Mouse (Mus musculus): ENCODE results near the gene Rabep2. TPM values are rescaled to one million over a fixed set of nuclear protein-coding genes. Genes with fewer than 3 reads are reported as not detected.
A peak's percentile ranks its signal among the peaks of the same experiment; 100 is the strongest.
"Not testable (repeated sequence)": the region's sequence is repeated elsewhere in the genome, so short reads cannot be mapped to it uniquely, and the experiment has no call there.

Gene Rabep2
- polyA plus RNA-seq, 1 experiment from 2014 or later: 15.6 TPM

DNA sequence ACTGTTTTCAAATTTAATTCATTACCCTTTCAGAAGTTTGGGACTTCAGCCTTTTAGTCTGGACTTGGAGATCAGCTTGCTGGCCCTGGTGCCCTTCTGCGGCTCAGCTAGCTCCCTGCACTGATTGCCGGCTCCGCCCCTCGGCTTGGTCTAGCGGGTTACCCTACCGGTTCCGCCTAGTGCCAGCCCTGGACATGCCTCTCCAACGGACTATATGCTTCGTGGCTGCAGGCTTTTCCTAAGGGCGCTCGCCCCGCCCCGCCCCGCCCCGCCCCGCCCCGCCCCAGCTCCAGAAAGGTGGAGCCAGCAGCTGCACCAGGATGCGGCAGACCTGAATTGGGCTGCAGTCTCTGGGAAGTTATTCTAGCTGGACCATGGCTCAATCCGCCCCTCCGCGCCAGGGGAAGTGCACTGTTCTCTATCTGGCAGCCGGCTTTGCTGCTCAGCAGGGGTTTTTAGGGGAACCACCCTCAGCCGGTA lies 53.9 kb downstream of the Rabep2 start:
- no peaks in the 10 kb centered on the region; the same call in 1 of the 2 replicates for H3K4me1 ChIP-seq (replicated peaks; ENCODE audit: control insufficient read depth, insufficient read depth, low read length)
- 0% methylated on average over 23 of the region's 23 CpGs for WGBS
- no peaks in the 10 kb centered on the region for H3K27me3 ChIP-seq (replicated peaks; ENCODE audit: control insufficient read depth, insufficient read depth, low read length)
- H3K36me3 ChIP-seq (ENCODE audit: control insufficient read depth, insufficient read depth, low read length): no peaks in the 10 kb centered on the region
- peak overlapping the region; percentile 21 for H3K4me3 ChIP-seq (ENCODE audit: low read depth, low read length)
- peak overlapping the region; percentile 73 for H3K4me2 ChIP-seq
- H3K9me3 ChIP-seq (ENCODE audit: control insufficient read depth, low read length): no peaks in the 10 kb centered on the region
- ATAC-seq (replicated peaks; ENCODE audit: low FRiP score) (peak; percentile 81), DNase-seq (ENCODE audit: low spot score) (peak; percentile 83)
- H3K27ac ChIP-seq (ENCODE audit: low read depth, low read length): 0 out of 2 replicates have a peak overlapping the region, but pooled peaks have one; percentile 32
- 0 out of 2 replicates have a peak overlapping the region, but pooled peaks have one; percentile 4 for H3K9ac ChIP-seq (ENCODE audit: low read depth, low read length)

DNA sequence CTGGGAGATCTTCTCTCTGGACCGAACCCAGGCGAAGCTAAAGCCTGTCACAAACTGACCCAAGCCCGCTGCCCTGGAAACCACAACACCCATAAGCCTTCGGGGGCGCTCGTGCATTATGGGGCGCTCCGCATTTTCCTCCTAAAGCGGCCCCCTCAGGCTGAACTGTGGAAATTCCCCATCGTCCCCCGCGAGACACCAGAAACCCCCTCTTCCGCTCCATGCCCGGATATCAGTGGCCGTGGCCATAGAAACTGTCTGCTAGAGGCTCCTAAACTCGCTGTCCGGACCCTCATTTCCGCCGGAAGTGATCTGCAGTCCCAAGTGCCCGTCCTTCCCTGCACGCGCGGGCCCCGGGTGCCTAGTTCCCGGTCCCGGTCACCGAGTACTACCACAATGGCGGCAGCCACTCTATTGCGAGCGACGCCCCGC lies 58.5 kb downstream of the Rabep2 start, which contains the start of gene Tufm:
TSS of gene Tufm (plus strand) at position 310 of the 432 bp plus-strand sequence.
- peak within 1 kb of the TSS; percentile 72 for H3K4me3 ChIP-seq (ENCODE audit: low read depth, low read length)
- H3K9ac ChIP-seq (ENCODE audit: low read depth, low read length): peak within 1 kb of the TSS; percentile 76
- H3K4me2 ChIP-seq: peak within 1 kb of the TSS; percentile 94
- peak; percentile 87 for ATAC-seq (replicated peaks; ENCODE audit: low FRiP score)
- H3K4me1 ChIP-seq (replicated peaks; ENCODE audit: control insufficient read depth, insufficient read depth, low read length): peaks cover 6% of the 10 kb centered on the region
- H3K36me3 ChIP-seq (ENCODE audit: control insufficient read depth, insufficient read depth, low read length): peaks cover 4% of the 10 kb centered on the region
- WGBS: under 1% methylated on average over 32 of the region's 32 CpGs
- H3K27me3 ChIP-seq (replicated peaks; ENCODE audit: control insufficient read depth, insufficient read depth, low read length): no peaks in the 10 kb centered on the region
- peak; percentile 92 for DNase-seq (ENCODE audit: low spot score)
- H3K27ac ChIP-seq (ENCODE audit: low read depth, low read length): peak within 1 kb of the TSS; percentile 67
- H3K9me3 ChIP-seq (ENCODE audit: control insufficient read depth, low read length): no peaks in the 10 kb centered on the region

DNA sequence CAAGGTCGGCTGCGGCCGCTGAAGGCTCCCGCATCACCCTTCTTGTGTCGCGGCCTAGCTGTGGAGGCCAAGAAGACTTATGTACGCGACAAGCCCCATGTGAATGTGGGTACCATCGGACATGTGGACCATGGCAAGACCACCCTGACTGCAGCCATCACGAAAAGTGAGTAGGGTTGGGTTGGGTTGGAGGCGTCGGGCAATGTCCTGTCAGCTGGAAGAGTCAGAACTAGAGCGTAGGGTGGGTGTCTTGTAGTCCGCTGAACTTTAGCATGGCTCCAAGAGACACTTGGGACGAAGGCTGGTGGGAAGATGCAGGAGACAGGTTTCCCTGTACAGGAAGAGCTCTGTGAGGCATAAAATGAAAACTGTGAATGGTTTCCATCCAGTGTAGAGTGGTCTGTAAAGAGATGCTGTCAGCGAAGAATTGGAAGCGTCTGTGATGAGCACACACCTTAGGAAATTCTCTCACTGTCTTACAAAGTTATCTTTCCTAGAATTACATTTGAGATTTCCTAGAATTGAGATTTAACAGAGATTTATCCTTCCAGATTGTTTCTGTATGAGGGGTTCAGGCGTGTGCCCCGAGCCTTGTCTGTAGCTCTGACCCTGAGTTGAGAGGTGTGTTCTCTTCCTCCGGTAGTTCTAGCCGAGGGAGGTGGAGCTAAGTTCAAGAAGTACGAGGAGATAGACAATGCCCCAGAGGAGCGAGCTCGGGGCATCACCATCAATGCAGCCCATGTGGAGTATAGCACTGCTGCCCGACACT lies 59.2 kb downstream of the Rabep2 start:
- H3K36me3 ChIP-seq (ENCODE audit: control insufficient read depth, insufficient read depth, low read length): peaks cover 12% of the 10 kb centered on the region
- H3K27ac ChIP-seq (ENCODE audit: low read depth, low read length): peak overlapping the region; percentile 21; the same call in 1 of the 2 replicates
- not testable (repeated sequence) for DNase-seq (ENCODE audit: low spot score); H3K4me1 ChIP-seq (replicated peaks; ENCODE audit: control insufficient read depth, insufficient read depth, low read length); H3K9me3 ChIP-seq (ENCODE audit: control insufficient read depth, low read length); H3K27me3 ChIP-seq (replicated peaks; ENCODE audit: control insufficient read depth, insufficient read depth, low read length)
- H3K4me3 ChIP-seq (ENCODE audit: low read depth, low read length): peak overlapping the region; percentile 72
- peak overlapping the region; percentile 94 for H3K4me2 ChIP-seq
- peak; percentile 7; the same call in 1 of the 2 replicates for ATAC-seq (replicated peaks; ENCODE audit: low FRiP score)
- peak overlapping the region; percentile 76 for H3K9ac ChIP-seq (ENCODE audit: low read depth, low read length)
- WGBS: 13% methylated on average over 20 of the region's 25 CpGs

DNA sequence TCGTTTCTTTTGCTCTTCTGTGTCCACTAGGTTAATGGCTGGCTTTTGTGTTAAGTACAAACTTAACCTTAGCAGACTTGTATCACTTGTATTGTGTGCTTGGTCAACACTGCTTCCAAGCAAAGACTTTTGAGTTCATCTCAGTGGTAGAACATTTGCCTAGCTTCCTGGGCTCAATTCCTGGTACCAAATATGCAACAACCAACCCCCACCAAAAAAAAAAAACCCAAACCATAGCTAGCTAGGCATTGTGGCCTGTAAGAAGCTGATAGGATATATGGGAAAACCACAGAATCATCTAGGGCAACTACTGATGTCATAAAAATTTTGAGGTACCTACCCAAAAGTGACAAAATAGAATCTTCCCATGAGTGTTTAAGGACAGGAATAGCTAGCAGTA lies 62.4 kb downstream of the Rabep2 start:
- ATAC-seq (replicated peaks; ENCODE audit: low FRiP score): no peak
- Histone ChIP-seq H3K4me2 (no peak overlapping the region), H3K4me3 (ENCODE audit: low read depth, low read length) (no peak overlapping the region), H3K27me3 (replicated peaks; ENCODE audit: control insufficient read depth, insufficient read depth, low read length) (no peaks in the 10 kb centered on the region), H3K36me3 (ENCODE audit: control insufficient read depth, insufficient read depth, low read length) (peaks cover 43% of the 10 kb centered on the region), H3K9ac (ENCODE audit: low read depth, low read length) (no peak overlapping the region), H3K27ac (ENCODE audit: low read depth, low read length) (no peak overlapping the region), H3K9me3 (ENCODE audit: control insufficient read depth, low read length) (no peaks in the 10 kb centered on the region), H3K4me1 (replicated peaks; ENCODE audit: control insufficient read depth, insufficient read depth, low read length) (peaks cover 10% of the 10 kb centered on the region)
- no peak for DNase-seq (ENCODE audit: low spot score)
- WGBS: 69% methylated on average over 1 of the region's 1 CpGs

DNA sequence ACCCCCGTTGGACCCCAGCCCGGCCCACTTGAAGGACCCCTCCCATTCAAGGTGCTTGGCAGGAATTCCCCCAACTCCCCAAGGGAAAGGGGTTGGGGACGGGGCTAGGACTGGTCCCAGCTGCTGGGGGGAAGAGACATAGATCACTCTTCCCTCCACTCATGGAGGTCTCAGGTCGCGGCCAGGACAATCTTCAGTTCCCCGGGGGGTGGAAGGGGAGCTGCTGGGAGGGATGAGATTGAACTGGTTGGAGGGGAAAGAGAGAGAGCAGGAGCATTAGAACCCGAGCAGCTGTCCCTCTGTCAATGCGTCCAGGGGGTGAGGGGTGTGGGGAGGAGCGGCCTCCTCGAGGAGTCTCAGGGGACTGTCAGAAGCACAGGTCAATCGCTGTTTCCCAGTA lies 63.4 kb downstream of the Rabep2 start:
- Histone ChIP-seq H3K4me1 (replicated peaks; ENCODE audit: control insufficient read depth, insufficient read depth, low read length) (peaks cover 10% of the 10 kb centered on the region), H3K27me3 (replicated peaks; ENCODE audit: control insufficient read depth, insufficient read depth, low read length) (no peaks in the 10 kb centered on the region), H3K4me3 (ENCODE audit: low read depth, low read length) (no peak overlapping the region), H3K9me3 (ENCODE audit: control insufficient read depth, low read length) (no peaks in the 10 kb centered on the region), H3K4me2 (no peak overlapping the region), H3K9ac (ENCODE audit: low read depth, low read length) (no peak overlapping the region), H3K27ac (ENCODE audit: low read depth, low read length) (no peak overlapping the region), H3K36me3 (ENCODE audit: control insufficient read depth, insufficient read depth, low read length) (peaks cover 53% of the 10 kb centered on the region)
- 72% methylated on average over 11 of the region's 11 CpGs for WGBS
- no peak for DNase-seq (ENCODE audit: low spot score)
- no peak for ATAC-seq (replicated peaks; ENCODE audit: low FRiP score)

DNA sequence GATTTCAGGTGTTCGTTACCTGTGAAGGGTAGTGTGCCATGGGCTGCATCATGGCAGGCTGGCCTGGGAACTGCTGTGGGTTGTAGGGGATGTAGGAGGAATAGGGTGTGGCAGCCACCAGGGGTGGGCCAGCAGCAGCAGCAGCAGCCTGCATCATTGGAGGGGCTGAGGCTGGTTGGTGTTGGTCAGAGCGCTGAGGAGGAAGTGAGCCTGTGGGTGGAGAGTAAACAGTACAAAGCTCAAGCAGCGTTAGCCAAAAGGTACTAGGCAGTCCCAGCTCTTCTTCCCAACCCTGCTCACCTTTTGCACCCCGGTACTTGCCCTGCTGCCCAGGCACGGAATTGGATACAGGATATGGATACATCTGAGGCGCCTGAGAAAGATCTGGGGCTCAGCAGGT lies 65.6 kb downstream of the Rabep2 start:
- DNase-seq (ENCODE audit: low spot score) (no peak), ATAC-seq (replicated peaks; ENCODE audit: low FRiP score) (peak; percentile 24; the same call in 1 of the 2 replicates)
- peaks cover 4% of the 10 kb centered on the region; the same call in 1 of the 2 replicates for H3K4me1 ChIP-seq (replicated peaks; ENCODE audit: control insufficient read depth, insufficient read depth, low read length)
- H3K9me3 ChIP-seq (ENCODE audit: control insufficient read depth, low read length): no peaks in the 10 kb centered on the region
- H3K4me2 ChIP-seq: no peak overlapping the region
- H3K9ac ChIP-seq (ENCODE audit: low read depth, low read length): no peak overlapping the region
- H3K27me3 ChIP-seq (replicated peaks; ENCODE audit: control insufficient read depth, insufficient read depth, low read length): no peaks in the 10 kb centered on the region
- peaks cover 71% of the 10 kb centered on the region for H3K36me3 ChIP-seq (ENCODE audit: control insufficient read depth, insufficient read depth, low read length)
- H3K4me3 ChIP-seq (ENCODE audit: low read depth, low read length): no peak overlapping the region
- no peak overlapping the region for H3K27ac ChIP-seq (ENCODE audit: low read depth, low read length)
- WGBS: 79% methylated on average over 6 of the region's 6 CpGs

DNA sequence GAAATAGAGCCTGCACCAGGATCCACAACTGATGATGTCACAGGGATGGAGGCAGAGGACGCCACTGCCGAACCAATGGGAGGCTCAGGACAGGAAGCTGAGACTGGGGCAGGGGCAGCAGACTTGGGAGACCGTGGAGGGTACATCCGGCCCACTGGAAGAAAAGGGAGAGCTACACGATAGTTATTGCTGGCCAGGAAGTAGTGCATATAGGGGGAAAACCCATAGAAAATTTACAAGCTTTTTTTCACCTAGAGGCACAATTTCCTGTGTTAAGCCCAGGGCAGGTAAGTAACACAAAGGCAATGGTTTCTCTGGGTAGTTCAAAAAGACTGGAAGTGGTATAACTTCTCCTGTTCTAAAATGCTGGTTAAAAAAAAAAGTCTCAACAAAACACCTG lies 67.9 kb downstream of the Rabep2 start:
- ATAC-seq (replicated peaks; ENCODE audit: low FRiP score) (no peak), DNase-seq (ENCODE audit: low spot score) (no peak)
- Histone ChIP-seq H3K9ac (ENCODE audit: low read depth, low read length) (no peak overlapping the region), H3K36me3 (ENCODE audit: control insufficient read depth, insufficient read depth, low read length) (peaks cover 93% of the 10 kb centered on the region), H3K27ac (ENCODE audit: low read depth, low read length) (no peak overlapping the region), H3K4me1 (replicated peaks; ENCODE audit: control insufficient read depth, insufficient read depth, low read length) (peaks cover 14% of the 10 kb centered on the region), H3K4me2 (no peak overlapping the region), H3K9me3 (ENCODE audit: control insufficient read depth, low read length) (no peaks in the 10 kb centered on the region), H3K4me3 (ENCODE audit: low read depth, low read length) (no peak overlapping the region), H3K27me3 (replicated peaks; ENCODE audit: control insufficient read depth, insufficient read depth, low read length) (no peaks in the 10 kb centered on the region)
- WGBS: 91% methylated on average over 5 of the region's 5 CpGs

DNA sequence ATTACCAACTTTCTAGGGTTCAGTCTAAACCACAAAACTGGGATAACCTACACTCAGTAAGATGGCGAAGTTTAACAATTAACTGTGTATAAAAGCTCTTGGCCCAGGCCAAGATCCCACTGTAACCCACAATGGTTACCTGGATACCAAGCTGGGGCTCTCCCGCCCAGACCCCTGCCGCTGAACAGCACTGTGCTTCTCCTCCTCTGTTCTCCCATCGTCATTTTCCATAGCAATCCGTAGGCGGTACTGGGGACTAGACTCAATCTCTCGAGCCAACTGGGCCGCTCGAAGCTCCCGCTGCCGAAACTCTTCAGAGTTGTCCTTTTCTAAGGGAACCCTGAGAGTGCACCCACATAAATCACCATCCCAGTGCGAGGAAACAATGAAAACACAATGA lies 69.4 kb downstream of the Rabep2 start:
- Histone ChIP-seq H3K27ac (ENCODE audit: low read depth, low read length) (no peak overlapping the region), H3K4me2 (no peak overlapping the region), H3K36me3 (ENCODE audit: control insufficient read depth, insufficient read depth, low read length) (peaks cover 79% of the 10 kb centered on the region), H3K4me1 (replicated peaks; ENCODE audit: control insufficient read depth, insufficient read depth, low read length) (peaks cover 10% of the 10 kb centered on the region), H3K9me3 (ENCODE audit: control insufficient read depth, low read length) (no peaks in the 10 kb centered on the region), H3K4me3 (ENCODE audit: low read depth, low read length) (no peak overlapping the region), H3K27me3 (replicated peaks; ENCODE audit: control insufficient read depth, insufficient read depth, low read length) (no peaks in the 10 kb centered on the region), H3K9ac (ENCODE audit: low read depth, low read length) (no peak overlapping the region)
- ATAC-seq (replicated peaks; ENCODE audit: low FRiP score): no peak
- DNase-seq (ENCODE audit: low spot score): no peak
- WGBS: 94% methylated on average over 12 of the region's 12 CpGs
